Mouse (Mus musculus) embryonic facial prominence, embryonic 11.5 days (tissue): ENCODE measurements at regions not wholly inside any gene's neighbourhood (a gene's known extent, or its start where the extent isn't known, plus 50 kb on each side); places are given as distances from the start of the nearest gene placed in this dataset.

Source experiments
- ATAC-seq: fragments of 200-750 bp; cut with Nextera tagmentation; replicated peaks from 2 replicates; pipeline ENCODE4 v1.8.0; 2017; ENCODE audit warnings: low read depth; ENCODE audit not compliant: insufficient number of reproducible peaks, low FRiP score, low TSS enrichment
- DNase-seq: peaks from one replicate; pipeline ENCODE4 v3.0.0-alpha.2; 2015; ENCODE audit warnings: low spot score
- H3K27ac ChIP-seq: fragments of 300-500 bp; sonication (generic); replicated peaks from 2 replicates; pipeline ENCODE4 v1.5.1; 2014; ENCODE audit warnings: mild to moderate bottlenecking, low read depth, low read length, control low read depth
- H3K27me3 ChIP-seq: fragments of 300-500 bp; sonication (generic); 2 replicates; pipeline ENCODE4 v1.6.1; 2014; ENCODE audit warnings: mild to moderate bottlenecking, low read length, moderate library complexity, mixed read lengths; ENCODE audit not compliant: control insufficient read depth, insufficient read depth
- H3K36me3 ChIP-seq: fragments of 300-500 bp; sonication (generic); replicated peaks from 2 replicates; pipeline ENCODE4 v1.6.1; 2014; ENCODE audit warnings: low read depth, mild to moderate bottlenecking, low read length, moderate library complexity, mixed read lengths; ENCODE audit not compliant: control insufficient read depth, insufficient read depth
- H3K4me1 ChIP-seq: fragments of 300-500 bp; sonication (generic); 2 replicates; pipeline ENCODE4 v1.6.1; 2014; ENCODE audit warnings: low read length, mixed read lengths; ENCODE audit not compliant: control insufficient read depth, insufficient read depth
- H3K4me2 ChIP-seq: fragments of 300-500 bp; sonication (generic); 2 replicates; pipeline ENCODE4 v1.6.1; 2014; ENCODE audit warnings: low read depth, mild to moderate bottlenecking, control low read depth, low read length, moderate library complexity
- H3K4me3 ChIP-seq: fragments of 300-500 bp; sonication (generic); 2 replicates; pipeline ENCODE4 v1.5.1; 2014; ENCODE audit warnings: low read depth, low read length, control low read depth
- H3K9ac ChIP-seq: fragments of 300-500 bp; sonication (generic); replicated peaks from 2 replicates; pipeline ENCODE4 v1.6.1; 2014; ENCODE audit warnings: mild to moderate bottlenecking, control low read depth, low read length
- H3K9me3 ChIP-seq: fragments of 300-500 bp; sonication (generic); replicated peaks from 2 replicates; pipeline ENCODE4 v1.6.1; 2016; ENCODE audit warnings: mild to moderate bottlenecking, low read length, inconsistent platforms, mixed read lengths; ENCODE audit not compliant: control insufficient read depth
- WGBS: fragments of 180-500 bp; shearing (Covaris S2); extraction: QIAGEN DNeasy Blood & Tissue Kit; methylation state at CpG from one replicate; pipeline ENCODE4 v1.1.7; 2014; 5-methylcytosine and 5-hydroxymethylcytosine counted together

DNA sequence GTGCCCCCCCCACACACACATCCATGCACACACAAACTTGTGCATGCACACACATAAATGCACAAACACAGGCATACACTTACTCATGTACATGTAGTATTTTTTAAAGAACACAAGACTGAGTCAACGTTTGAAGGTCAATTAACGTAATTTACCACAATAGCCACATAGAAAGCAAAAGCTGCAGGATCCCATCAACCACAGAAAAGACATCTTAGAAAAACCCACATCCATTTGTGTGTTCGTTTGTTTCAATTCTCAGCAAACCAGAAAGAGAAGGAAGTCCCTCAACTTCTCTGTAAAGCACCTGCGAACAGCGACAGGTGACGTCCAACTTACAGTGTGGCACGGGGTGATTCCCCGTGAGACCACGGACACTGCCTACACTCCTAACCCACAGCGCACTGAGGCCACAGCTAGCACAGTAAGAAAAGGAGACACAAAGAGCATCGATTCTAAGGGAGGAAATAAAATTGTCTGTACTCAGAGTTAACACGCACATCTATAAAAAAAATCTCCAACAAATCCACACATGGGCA is 53.8 kb downstream of the Dio3 start:
- Histone ChIP-seq H3K27me3 (no peaks in the 10 kb centered on the region), H3K9me3 (no peaks in the 10 kb centered on the region), H3K4me2 (no peak overlapping the region), H3K9ac (no peak overlapping the region), H3K4me3 (no peak overlapping the region), H3K36me3 (no peaks in the 10 kb centered on the region), H3K4me1 (no peaks in the 10 kb centered on the region), H3K27ac (no peak overlapping the region)
- ATAC-seq (no peak), DNase-seq (no peak)
- 92% methylated on average over 12 of the region's 12 CpGs for WGBS

DNA sequence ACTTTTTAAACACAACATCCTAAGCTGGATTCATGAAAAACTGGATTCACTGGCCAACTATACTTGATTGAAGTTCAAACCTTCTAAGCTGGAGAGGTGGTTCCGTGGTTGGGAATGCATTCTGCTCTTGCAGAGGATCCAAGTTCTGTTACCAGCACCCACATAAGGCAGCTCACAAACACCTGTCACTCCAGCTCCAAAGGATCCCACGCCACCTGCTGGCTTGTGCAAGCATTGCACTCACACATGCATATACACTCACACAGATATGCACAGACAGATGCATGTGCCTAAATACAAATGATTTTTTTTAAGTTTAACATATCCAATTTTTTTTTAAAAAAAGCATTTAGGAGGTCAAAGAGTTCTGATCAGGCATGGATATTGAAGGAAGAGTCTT is 55.7 kb downstream of the Dio3 start:
- no peaks in the 10 kb centered on the region for H3K36me3 ChIP-seq
- no peak overlapping the region for H3K4me3 ChIP-seq
- no peaks in the 10 kb centered on the region for H3K27me3 ChIP-seq
- H3K9ac ChIP-seq, result no peak overlapping the region
- no peak overlapping the region for H3K27ac ChIP-seq
- no peak for ATAC-seq
- DNase-seq, result no peak
- H3K9me3 ChIP-seq, result no peaks in the 10 kb centered on the region
- 74% methylated on average over 2 of the region's 2 CpGs for WGBS
- H3K4me2 ChIP-seq, result no peak overlapping the region
- no peaks in the 10 kb centered on the region for H3K4me1 ChIP-seq

DNA sequence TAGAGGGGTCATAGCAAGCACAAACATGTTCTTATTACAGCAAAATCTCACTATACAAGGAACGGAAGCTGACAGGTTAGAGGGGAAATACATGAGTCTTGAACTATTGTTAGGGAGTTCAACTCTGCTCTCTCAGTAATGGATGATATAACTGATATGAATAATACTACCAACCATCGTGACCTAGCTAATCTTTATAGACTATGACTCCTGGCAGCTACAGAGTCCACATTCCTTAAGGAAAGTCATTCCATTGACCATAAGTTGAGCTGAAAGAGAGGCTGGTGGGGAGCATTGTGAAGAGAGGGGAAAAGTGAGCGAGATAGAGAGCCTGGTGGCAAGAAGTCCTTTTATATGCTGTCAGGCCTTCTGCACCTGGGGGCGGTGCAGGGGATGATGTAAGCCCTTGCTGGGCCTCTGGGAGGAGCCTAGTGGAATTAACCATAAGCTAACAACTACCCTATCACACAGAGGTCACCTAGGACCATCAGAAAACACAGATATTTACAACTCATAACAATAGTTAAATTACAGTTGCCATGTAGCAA is 65.5 kb downstream of the Dio3 start:
- ATAC-seq (no peak), DNase-seq (no peak)
- 77% methylated on average over 4 of the region's 4 CpGs for WGBS
- H3K9ac ChIP-seq, result no peak overlapping the region
- H3K27me3 ChIP-seq, result no peaks in the 10 kb centered on the region
- no peaks in the 10 kb centered on the region for H3K36me3 ChIP-seq
- H3K4me3 ChIP-seq, result no peak overlapping the region
- no peak overlapping the region for H3K27ac ChIP-seq
- no peak overlapping the region for H3K4me2 ChIP-seq
- no peaks in the 10 kb centered on the region for H3K9me3 ChIP-seq
- H3K4me1 ChIP-seq, result no peaks in the 10 kb centered on the region

- no peak overlapping the region for H3K4me3 ChIP-seq
- DNase-seq, result no peak
- H3K4me1 ChIP-seq, result no peaks in the 10 kb centered on the region
- no peak overlapping the region for H3K27ac ChIP-seq
- no peaks in the 10 kb centered on the region for H3K27me3 ChIP-seq
- H3K36me3 ChIP-seq, result no peaks in the 10 kb centered on the region
- ATAC-seq, result no peak
- no peak overlapping the region for H3K9ac ChIP-seq
- H3K9me3 ChIP-seq, result no peaks in the 10 kb centered on the region
- whole genome bisulfite sequencing, result 66% methylated on average over 1 of the region's 1 CpGs
- no peak overlapping the region for H3K4me2 ChIP-seq
Measured at GRCm38 (mm10) chr12:110349621-110350020, 70.8 kb downstream of the Dio3 start.

GRCm38 (mm10) chr12:110355851-110356250 is 77.0 kb downstream of the Dio3 start:
- Histone ChIP-seq H3K27me3 (no peaks in the 10 kb centered on the region), H3K4me3 (no peak overlapping the region), H3K4me1 (no peaks in the 10 kb centered on the region), H3K4me2 (no peak overlapping the region), H3K27ac (no peak overlapping the region), H3K9me3 (no peaks in the 10 kb centered on the region), H3K9ac (no peak overlapping the region), H3K36me3 (no peaks in the 10 kb centered on the region)
- no peak for DNase-seq
- WGBS, result 73% methylated on average over 6 of the region's 6 CpGs
- no peak for ATAC-seq

GRCm38 (mm10) chr12:110367102-110367501 is 79.8 kb upstream of the Ppp2r5c start:
- Histone ChIP-seq H3K4me2 (no peak overlapping the region), H3K27me3 (no peaks in the 10 kb centered on the region), H3K9ac (no peak overlapping the region), H3K4me3 (no peak overlapping the region), H3K4me1 (no peaks in the 10 kb centered on the region), H3K9me3 (no peaks in the 10 kb centered on the region), H3K36me3 (no peaks in the 10 kb centered on the region), H3K27ac (no peak overlapping the region)
- 92% methylated on average over 6 of the region's 6 CpGs for WGBS
- ATAC-seq (no peak), DNase-seq (no peak)

DNA sequence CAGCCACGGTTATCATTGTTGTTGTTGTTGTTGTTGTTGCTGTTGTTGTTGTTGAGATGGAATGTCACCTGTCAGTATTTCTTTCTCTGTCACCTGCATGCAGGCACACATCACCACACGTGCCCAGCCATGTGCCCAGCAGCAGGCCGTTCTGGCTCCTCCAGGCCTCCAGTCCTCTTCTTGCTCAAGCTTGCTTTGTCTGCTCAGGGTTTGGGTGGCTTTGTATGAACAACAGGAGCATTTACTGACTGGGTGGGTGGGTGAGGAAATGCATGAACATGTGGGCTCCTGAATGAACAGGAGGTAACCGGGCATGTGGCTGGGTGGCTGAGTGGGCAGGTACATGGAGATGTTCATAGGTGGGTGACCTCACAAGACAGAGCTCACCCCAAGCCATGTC is 79.1 kb upstream of the Ppp2r5c start:
- no peaks in the 10 kb centered on the region for H3K4me1 ChIP-seq
- H3K27me3 ChIP-seq, result no peaks in the 10 kb centered on the region
- no peaks in the 10 kb centered on the region for H3K36me3 ChIP-seq
- WGBS, result 90% methylated on average over 4 of the region's 4 CpGs
- no peak overlapping the region for H3K9ac ChIP-seq
- no peak overlapping the region for H3K4me2 ChIP-seq
- DNase-seq (no peak), ATAC-seq (no peak)
- H3K9me3 ChIP-seq, result no peaks in the 10 kb centered on the region
- H3K27ac ChIP-seq, result no peak overlapping the region
- H3K4me3 ChIP-seq, result no peak overlapping the region

DNA sequence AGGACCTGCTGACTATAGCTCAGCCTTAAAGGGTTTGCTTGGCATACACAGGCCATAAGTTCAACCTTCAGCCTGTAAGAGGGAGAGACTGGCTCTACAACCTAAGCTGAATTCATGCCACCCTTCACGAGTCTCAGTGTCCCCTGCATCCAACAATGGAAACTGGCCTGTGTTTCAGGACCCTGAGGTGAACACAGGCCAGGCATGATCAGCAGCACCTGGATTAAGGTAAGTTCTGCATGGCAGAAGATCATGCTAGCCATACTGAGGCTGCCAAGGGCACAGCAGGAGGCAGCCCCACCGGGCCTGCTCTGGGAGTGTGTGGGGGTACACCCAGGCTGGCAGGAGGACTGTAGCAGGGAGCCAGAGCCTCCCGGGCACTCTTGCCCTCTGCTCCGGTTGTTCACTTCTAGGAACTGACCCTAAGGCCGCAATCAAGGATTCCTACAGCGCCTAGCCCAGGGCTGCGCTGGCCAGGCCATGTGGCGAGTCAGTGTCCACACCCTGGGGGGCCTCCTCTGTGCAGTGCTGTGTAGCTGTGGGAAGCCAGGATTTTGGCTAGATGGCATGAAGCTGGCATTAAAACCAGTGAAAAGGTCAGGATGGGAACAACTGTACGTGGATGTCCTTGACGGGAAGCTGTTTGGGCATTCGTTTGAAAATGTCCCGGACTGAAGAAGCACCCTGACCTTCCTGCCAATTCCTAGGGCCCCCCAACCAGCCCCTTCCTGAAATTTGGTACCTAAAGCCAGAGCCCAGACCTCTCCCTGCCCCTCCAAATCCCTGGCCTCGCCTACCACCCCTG is 74.8 kb upstream of the Ppp2r5c start:
- DNase-seq (no peak), ATAC-seq (no peak)
- Histone ChIP-seq H3K27ac (no peak overlapping the region), H3K4me1 (no peaks in the 10 kb centered on the region), H3K36me3 (no peaks in the 10 kb centered on the region), H3K4me3 (no peak overlapping the region), H3K27me3 (peaks cover 17% of the 10 kb centered on the region), H3K9ac (no peak overlapping the region), H3K9me3 (no peaks in the 10 kb centered on the region), H3K4me2 (no peak overlapping the region)
- 80% methylated on average over 13 of the region's 13 CpGs for WGBS
